Mouse (Mus musculus) adrenal gland, adult 18-20 months (tissue): ENCODE data around the gene Zfp90. TPM values are rescaled to one million over a fixed set of nuclear protein-coding genes. Genes with fewer than 3 reads are reported as not detected.

Experiments
- DNase-seq, 2 experiments: peaks; one replicate each; pipeline ENCODE4 v3.0.0; 2021 to 2022; ENCODE audit warnings: low spot score in 2 of 2
- total RNA-seq, 2 experiments: library from RNA; stranded (reverse); gene quantifications; 1 replicate in 1 of 2; 2 replicates in 1 of 2; pipeline ENCODE4 v1.2.3; 2021

The Zfp90 gene
- total RNA-seq, 2 experiments from 2014 or later: 4.0 to 5.2 TPM

DNA sequence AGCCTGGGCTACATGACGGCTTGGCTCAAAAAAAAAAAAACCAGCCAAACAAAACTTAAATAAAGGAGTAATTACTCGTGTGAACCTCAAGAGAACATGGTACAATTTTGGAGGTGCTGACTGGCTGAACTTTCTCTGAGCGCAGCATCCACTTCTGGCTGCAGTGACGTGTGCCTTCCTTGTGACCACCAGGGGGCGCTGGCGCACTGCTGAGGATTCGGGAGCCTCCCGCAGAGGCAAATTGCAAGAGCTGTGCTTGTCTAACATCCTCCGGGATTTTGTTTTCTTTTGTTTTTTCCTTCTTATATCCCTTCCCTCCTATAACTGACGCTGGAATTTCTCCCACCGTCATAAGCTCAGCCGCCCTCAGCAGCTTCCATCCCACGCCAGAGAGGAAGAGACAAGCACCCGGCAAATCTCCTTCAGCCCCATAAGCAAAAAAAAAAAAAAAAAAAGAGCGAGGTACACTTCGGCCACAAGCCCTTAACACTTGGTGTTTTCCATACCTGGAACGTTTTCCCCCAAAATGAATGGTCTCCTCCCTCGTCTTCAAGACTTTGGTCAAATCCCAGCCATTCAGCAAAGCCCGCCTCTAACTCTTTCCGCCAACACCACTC, 17.9 kb downstream of the Zfp90 start:
- peak; percentile 88 to 89 for DNase-seq

DNA sequence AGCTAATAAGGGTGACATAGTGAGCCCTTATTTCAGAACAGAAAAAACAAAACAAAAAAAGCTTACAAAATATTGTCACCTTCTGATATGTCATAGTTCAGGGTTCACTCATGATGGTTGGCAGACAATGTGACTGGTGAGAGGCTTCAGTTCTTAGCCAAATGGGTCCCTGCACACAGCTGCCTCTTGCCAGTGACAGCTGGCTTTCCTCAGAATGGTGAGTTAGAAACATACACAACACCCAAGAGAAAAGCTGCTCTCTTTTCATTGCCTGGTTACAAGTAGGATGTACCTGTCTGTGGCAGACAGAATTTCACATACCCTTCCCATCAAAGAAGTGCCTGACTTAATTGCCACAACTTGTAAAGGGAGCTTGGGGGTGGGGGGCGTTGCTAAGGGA, 18.5 kb downstream of the Zfp90 start:
- DNase-seq: no peak

DNA sequence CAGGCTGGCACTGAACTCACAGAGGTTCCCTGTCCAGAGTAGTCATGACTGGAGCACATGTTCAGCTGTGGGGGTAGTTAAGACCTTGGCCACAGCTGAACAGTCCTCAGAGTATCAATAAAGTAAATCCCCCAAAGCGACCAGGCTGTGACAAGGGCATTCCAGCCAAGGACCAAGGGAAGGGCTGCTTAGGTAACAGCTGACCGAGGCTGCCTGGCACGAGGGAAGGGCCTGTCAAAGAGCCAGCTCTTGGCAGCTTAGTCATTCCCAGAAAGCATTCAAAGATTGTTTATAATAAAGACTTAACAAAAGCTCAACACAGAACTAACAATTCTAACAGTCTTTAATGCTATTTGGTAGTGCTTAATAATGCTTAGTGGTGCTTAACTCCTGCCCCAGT, 22.7 kb downstream of the Zfp90 start:
- DNase-seq: peak in 1 of 2 experiments; percentile 57

DNA sequence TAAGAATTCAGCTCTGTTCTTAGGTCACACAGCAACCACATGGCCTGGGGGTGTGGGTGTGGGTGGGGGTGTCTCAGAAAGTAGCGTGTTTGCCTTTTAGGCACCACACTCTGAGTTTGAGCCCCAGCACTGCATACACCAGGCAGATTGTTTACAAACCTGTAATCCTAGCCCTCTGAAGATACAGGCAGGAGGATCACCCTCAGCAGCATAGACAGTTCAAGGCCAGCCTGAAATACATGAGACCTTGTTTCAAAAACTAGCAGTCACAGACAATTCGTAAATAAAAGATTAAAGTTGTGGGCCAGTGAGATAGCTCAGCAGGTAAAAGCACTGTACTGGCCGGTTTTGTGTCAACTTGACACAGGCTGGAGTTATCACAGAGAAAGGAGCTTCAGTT, 25.0 kb downstream of the Zfp90 start:
- DNase-seq: no peak

DNA sequence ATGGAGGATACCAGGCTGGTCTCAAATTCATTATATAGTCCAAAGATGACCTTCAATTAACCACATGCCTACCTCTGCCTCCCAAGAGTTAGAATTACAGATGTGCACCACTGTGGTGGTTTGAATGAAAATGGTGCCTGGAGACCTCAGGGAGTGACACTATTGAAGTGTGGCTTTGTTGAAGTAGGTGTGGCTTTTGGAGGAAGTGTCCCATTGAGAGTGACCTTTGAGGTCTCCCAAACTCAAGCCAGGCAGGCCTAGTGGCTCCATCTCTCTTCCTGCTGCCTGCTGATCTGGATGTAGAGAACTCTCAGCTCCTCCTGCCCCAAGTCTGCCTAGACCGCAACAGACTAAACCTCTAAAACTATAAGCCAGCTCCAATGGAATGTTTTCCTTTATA, 27.6 kb downstream of the Zfp90 start:
- DNase-seq: no peak

DNA sequence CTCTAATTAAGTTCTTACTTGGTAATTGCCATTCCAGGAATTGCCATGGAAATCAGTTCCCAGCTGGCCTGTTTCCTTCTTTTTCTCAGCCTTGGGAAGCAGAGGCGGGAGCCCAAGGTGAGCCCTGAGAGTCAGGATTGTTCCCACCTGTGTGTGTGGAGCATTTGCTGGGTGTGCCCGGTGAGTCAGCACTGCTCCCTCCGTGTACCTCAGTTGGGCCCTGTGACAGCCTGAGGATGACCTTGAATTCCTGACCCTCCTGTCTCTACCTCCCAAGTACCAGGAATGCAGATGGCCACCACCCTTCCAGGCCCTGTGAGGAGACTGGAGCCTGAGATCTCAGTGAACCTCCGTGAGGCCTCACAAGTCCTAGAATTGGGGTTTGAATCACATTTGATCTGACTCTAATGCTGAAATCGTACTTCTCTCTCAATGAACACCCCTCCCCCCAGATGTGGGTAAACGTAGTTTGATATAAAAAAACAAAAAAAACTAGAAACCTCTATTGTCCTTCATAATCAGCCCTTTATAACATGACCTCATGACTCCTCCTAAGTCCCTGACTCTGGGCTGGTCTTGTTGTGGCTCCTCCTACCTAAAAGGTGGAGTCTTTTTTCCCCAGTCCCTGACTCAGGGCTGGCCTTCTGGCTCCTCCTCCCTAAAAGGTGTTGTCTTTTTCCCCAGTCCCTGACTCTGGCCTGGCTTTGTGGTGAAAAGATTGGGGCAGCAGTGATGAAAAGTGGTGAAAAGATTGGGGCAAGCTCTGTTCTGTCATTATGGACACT, 36.4 kb downstream of the Zfp90 start:
- no peak for DNase-seq

DNA sequence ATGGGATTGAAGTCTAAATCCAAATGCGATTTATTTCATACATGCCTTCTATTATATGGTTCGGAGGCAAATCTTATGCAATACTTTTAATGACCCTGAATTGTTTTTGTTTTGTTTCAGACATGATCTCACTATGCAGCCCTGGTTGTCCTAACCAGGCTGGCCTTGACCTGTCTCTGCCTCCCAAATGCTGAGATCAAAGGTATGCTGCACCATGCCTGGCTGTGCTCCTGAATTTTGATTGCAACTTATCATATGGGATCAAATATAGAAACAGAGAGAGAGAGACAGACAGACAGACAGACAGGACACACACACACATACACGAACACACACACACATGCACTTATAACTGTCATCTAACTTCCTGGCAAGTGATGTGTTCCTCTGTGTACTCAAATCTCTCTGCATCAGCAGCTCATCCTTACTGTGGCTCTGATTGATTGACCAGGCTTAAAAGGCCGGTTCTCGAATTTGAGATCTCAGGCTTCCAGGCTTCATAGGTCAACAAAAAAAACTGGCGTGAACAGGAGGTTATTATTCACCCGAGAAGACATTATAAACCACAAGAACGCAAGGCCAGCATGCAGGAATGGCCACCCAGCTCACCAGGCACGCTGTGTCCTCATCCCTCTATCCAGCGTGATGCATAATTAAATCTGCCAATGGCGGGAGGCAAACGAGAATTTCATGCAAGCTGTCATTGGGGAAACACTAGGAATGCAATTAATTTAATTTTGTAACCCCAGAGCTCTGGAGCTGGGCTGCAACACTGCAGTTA, 37.8 kb downstream of the Zfp90 start:
- peak in 1 of 2 experiments; percentile 17 for DNase-seq

DNA sequence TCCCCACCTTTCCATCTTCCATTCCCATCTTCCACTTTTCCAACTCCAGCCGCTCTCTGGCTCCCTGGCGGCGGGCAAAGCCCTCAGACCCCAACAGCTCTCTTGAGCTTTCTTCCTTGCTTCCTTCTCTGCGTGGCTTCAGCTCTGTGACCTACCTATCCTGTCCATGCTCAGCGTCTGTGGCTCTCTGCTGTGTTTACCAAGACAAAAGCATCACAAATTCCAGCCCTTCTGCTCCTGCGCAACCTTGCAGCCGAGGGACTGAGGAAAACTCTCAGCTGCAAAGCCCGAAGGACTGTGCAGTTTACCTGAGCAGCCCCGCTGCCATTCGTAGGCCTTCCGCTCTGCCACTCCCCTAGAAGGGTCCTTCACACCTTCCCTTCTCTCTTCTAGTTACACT, 38.9 kb downstream of the Zfp90 start:
- DNase-seq: no peak

DNA sequence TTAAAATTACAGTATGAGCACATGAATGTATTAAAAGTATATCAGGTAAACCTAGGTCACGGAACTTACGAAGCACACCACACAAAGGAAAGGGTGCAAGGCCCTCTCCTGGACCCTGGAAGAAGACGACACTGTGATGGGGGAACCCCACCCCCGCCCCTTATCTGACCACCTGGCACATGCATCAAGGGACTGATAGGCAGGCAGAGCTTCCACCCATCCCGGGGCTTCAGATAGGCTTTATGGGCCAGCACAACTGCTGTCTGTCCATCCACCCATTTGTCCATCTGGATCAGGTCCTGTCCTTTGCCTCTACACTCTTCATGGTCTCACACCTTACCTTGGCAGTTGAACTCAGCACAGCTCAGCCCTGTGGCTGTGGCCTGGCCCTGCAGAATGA, 47.0 kb downstream of the Zfp90 start:
- DNase-seq: no peak

DNA sequence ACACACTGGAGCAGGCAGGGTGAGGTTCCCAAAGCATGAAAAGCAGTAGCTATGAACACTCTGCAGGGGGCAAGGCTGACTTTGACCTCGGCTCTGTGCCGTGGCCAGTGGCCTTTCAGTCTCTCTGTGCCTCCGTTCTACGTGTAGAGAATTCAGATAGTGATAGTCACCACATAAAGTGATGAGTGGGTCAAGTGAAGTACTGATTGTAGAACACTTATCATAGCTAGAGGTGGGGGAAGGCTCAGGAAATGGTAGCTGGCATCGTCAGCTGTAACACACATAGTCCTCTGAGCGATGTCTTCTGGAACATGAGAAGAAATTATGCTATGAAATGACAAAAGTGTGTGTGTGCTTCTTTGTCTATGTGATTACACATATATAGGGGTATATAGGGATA, 48.7 kb downstream of the Zfp90 start:
- no peak for DNase-seq

DNA sequence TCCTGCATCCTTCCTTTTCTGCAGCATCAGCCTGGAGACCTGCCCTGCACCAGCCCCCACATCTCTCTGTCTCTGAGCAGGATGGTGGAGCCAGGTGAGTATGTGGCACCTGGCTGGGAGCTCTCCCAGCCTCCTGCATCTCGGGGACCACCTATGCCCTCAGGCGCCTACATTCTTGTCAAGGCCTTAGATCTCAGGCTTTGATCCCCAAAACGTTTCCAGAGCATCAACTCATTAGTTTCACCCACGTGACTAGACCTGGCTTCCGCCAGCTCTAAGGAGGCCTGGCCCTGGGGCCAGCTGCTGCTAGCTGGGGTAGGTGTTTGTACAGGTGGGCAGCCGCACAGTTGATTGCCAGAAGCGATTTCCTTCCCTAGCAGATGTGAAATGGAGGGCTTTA, 54.4 kb downstream of the Zfp90 start:
- no peak for DNase-seq

DNA sequence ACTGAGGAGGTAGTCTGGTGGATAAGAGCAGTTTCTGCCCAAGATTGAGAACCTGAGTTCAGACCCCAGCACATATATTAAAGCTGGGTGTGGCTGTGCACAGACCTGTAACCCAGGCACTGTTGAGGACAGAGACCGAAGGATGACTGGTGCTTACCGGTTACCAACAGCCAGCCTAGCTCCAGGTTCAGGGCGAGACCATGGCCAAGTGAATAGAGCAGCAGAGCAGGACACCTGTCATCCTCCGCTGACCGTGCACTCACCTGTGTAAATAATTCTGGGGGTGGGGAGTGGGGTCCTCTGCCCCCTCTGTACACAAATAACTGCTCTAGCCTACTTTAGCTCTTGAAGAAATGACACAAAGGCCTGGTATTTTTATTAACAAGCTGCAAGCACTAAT, 58.9 kb downstream of the Zfp90 start:
- no peak for DNase-seq

Other genes with a start within 250 kb of the Zfp90 start
- gene Slc7a6, start 246.5 kb upstream of the Zfp90 start, total RNA-seq: 10 to 100 TPM; 21.5 to 28.0 TPM
- gene Slc7a6os, start 204.4 kb upstream of the Zfp90 start, total RNA-seq: 10 to 100 TPM; 24.1 to 25.4 TPM
- 10 to 100 TPM; 22.9 to 26.6 TPM for gene Prmt7, start 204.4 kb upstream of the Zfp90 start, total RNA-seq
- gene Smpd3, start 77.3 kb upstream of the Zfp90 start, total RNA-seq: 10 to 100 TPM in 1 of 2 experiments, 1 to 10 TPM in 1; 6.8 to 11.3 TPM
- not detected for gene 6030452D12Rik, start 85.2 kb downstream of the Zfp90 start, total RNA-seq
- gene Cdh3, start 95.6 kb downstream of the Zfp90 start, total RNA-seq: under 1 TPM; 0.36 to 0.83 TPM
- gene Gm10073, start 158.1 kb downstream of the Zfp90 start, total RNA-seq: 100 to 1,000 TPM; 116 to 132 TPM
- gene Cdh1, start 188.0 kb downstream of the Zfp90 start, total RNA-seq: under 1 TPM; 0.16 to 0.27 TPM